ENCODE assay signal across 13 mouse cellular contexts in genomic region chr19:61065011-61065410, GRCm38 (mm10).
DNase-seq lines count a peak whose midpoint lies in the region; ATAC-seq and TF ChIP-seq lines count a peak whose summit lies in the region.
"Had no signal": no experiment of that assay in that cellular context is flagged by ENCODE, and none has a peak within 500 bp of the region (broad histone marks: within the 10 kb centered on the region; RNA-seq: fewer than 3 reads in every experiment).

No protein-coding gene starts in this region.

- no peak for TF ChIP-seq EP300 in stomach, postnatal 0 days (optimal IDR thresholded peaks at IDR 0.05)

- 89% methylated on average over 1 of the region's 1 CpGs for WGBS in intestine, postnatal 0 days
- 96% methylated on average over 1 of the region's 1 CpGs for WGBS in intestine, embryonic 15.5 days
- 91% methylated on average over 1 of the region's 1 CpGs for WGBS in stomach, postnatal 0 days
- WGBS in forebrain, embryonic 12.5 days, result 88% methylated on average over 1 of the region's 1 CpGs
- WGBS in thymus, adult 2 months, result 96% methylated on average over 1 of the region's 1 CpGs

- TF ChIP-seq CTCF in intestine, postnatal 0 days (IDR thresholded peaks at IDR 0.05; ENCODE audit: low read depth), result peak; percentile 52
- TF ChIP-seq CTCF in stomach, postnatal 0 days (IDR thresholded peaks at IDR 0.05; ENCODE audit: low read depth), result peak; percentile 49
- no peak for TF ChIP-seq CTCF in thymus, adult 2 months (IDR thresholded peaks at IDR 0.05; ENCODE audit: borderline replicate concordance, control insufficient read depth, extremely low read depth, insufficient read depth, low read length, poor library complexity)

- no peak overlapping the region for H3K4me2 ChIP-seq in intestine, postnatal 0 days (replicated peaks; ENCODE audit: low read depth)
- no peak overlapping the region for H3K4me2 ChIP-seq in intestine, embryonic 15.5 days (replicated peaks)
- no peak overlapping the region for H3K4me2 ChIP-seq in stomach, postnatal 0 days (replicated peaks; ENCODE audit: low read depth)
- H3K4me2 ChIP-seq in forebrain, embryonic 12.5 days, result no peak overlapping the region
- H3K4me2 ChIP-seq: embryonic facial prominence, embryonic 12.5 days had no signal

- no peak for TF ChIP-seq POLR2A in thymus, adult 2 months (IDR thresholded peaks at IDR 0.05; ENCODE audit: control insufficient read depth, extremely low read depth, insufficient read depth, low read length, poor library complexity)

- H3K4me1 ChIP-seq in intestine, postnatal 0 days (replicated peaks; ENCODE audit: control insufficient read depth, insufficient read depth, low read length), result no peaks in the 10 kb centered on the region
- no peaks in the 10 kb centered on the region for H3K4me1 ChIP-seq in intestine, embryonic 15.5 days (replicated peaks)
- no peaks in the 10 kb centered on the region for H3K4me1 ChIP-seq in stomach, postnatal 0 days (replicated peaks; ENCODE audit: control insufficient read depth, insufficient read depth)
- no peaks in the 10 kb centered on the region for H3K4me1 ChIP-seq in forebrain, embryonic 12.5 days
- H3K4me1 ChIP-seq in thymus, adult 2 months (replicated peaks; ENCODE audit: control insufficient read depth, insufficient read depth, low read length), result no peaks in the 10 kb centered on the region
- H3K4me1 ChIP-seq: embryonic facial prominence, embryonic 12.5 days had no signal

- peak; percentile 5 for DNase-seq in ovary, postnatal 14 days (ENCODE audit: low spot score)
- DNase-seq in ovary, adult 18-20 months (ENCODE audit: low spot score), result no peak
- peak; percentile 21 to 29 for DNase-seq in kidney, adult 8-10 months
- no peak for DNase-seq in stomach, postnatal 0 days (ENCODE audit: low spot score)
- DNase-seq in thymus, adult 2 months, result no peak
- DNase-seq: right cerebral cortex, postnatal 4 days had no signal

- ATAC-seq in intestine, postnatal 0 days, result no peak
- ATAC-seq in intestine, embryonic 15.5 days, result no peak
- ATAC-seq in stomach, postnatal 0 days (ENCODE audit: low FRiP score, low TSS enrichment), result no peak
- ATAC-seq in forebrain, embryonic 12.5 days (ENCODE audit: low FRiP score), result no peak

- no peaks in the 10 kb centered on the region for H3K36me3 ChIP-seq in intestine, postnatal 0 days (ENCODE audit: control insufficient read depth, insufficient read depth)
- no peaks in the 10 kb centered on the region for H3K36me3 ChIP-seq in intestine, embryonic 15.5 days
- no peaks in the 10 kb centered on the region for H3K36me3 ChIP-seq in stomach, postnatal 0 days (ENCODE audit: control insufficient read depth, insufficient read depth, low read length)
- no peaks in the 10 kb centered on the region for H3K36me3 ChIP-seq in forebrain, embryonic 12.5 days (replicated peaks)
- no peaks in the 10 kb centered on the region for H3K36me3 ChIP-seq in thymus, adult 2 months (ENCODE audit: control insufficient read depth, insufficient read depth, low read length)
- H3K36me3 ChIP-seq: embryonic facial prominence, embryonic 12.5 days; forebrain, embryonic 10.5 days; limb, embryonic 10.5 days had no signal

- H3K9me3 ChIP-seq in intestine, postnatal 0 days (ENCODE audit: control insufficient read depth), result no peaks in the 10 kb centered on the region
- no peaks in the 10 kb centered on the region for H3K9me3 ChIP-seq in intestine, embryonic 15.5 days
- H3K9me3 ChIP-seq in stomach, postnatal 0 days (ENCODE audit: control insufficient read depth, low read length), result no peaks in the 10 kb centered on the region
- no peaks in the 10 kb centered on the region for H3K9me3 ChIP-seq in forebrain, embryonic 12.5 days
- H3K9me3 ChIP-seq: embryonic facial prominence, embryonic 12.5 days; forebrain, embryonic 10.5 days; limb, embryonic 10.5 days had no signal

- no peaks in the 10 kb centered on the region for H3K27me3 ChIP-seq in intestine, postnatal 0 days (replicated peaks; ENCODE audit: control insufficient read depth, insufficient read depth, low read length)
- no peaks in the 10 kb centered on the region for H3K27me3 ChIP-seq in intestine, embryonic 15.5 days (replicated peaks)
- no peaks in the 10 kb centered on the region for H3K27me3 ChIP-seq in stomach, postnatal 0 days (ENCODE audit: control insufficient read depth, insufficient read depth, low read length)
- no peaks in the 10 kb centered on the region for H3K27me3 ChIP-seq in forebrain, embryonic 12.5 days
- no peaks in the 10 kb centered on the region for H3K27me3 ChIP-seq in thymus, adult 2 months (ENCODE audit: control insufficient read depth, insufficient read depth, low read length)
- H3K27me3 ChIP-seq: embryonic facial prominence, embryonic 12.5 days had no signal

- H3K27ac ChIP-seq in intestine, postnatal 0 days (ENCODE audit: low read depth, low read length), result no peak overlapping the region
- no peak overlapping the region for H3K27ac ChIP-seq in intestine, embryonic 15.5 days
- H3K27ac ChIP-seq in stomach, postnatal 0 days (replicated peaks), result no peak overlapping the region
- no peak overlapping the region for H3K27ac ChIP-seq in forebrain, embryonic 12.5 days
- H3K27ac ChIP-seq in thymus, adult 2 months (ENCODE audit: control insufficient read depth, insufficient read depth, low read length), result no peak overlapping the region
- H3K27ac ChIP-seq: embryonic facial prominence, embryonic 12.5 days; forebrain, embryonic 10.5 days; limb, embryonic 10.5 days; liver, embryonic 14.5 days had no signal

- H3K9ac ChIP-seq in intestine, postnatal 0 days (ENCODE audit: low read depth, low read length), result no peak overlapping the region
- H3K9ac ChIP-seq in intestine, embryonic 15.5 days, result no peak overlapping the region
- H3K9ac ChIP-seq in stomach, postnatal 0 days (ENCODE audit: low read length), result no peak overlapping the region
- no peak overlapping the region for H3K9ac ChIP-seq in forebrain, embryonic 12.5 days
- H3K9ac ChIP-seq: embryonic facial prominence, embryonic 12.5 days; liver, embryonic 14.5 days had no signal

- no peak overlapping the region for H3K4me3 ChIP-seq in intestine, postnatal 0 days (ENCODE audit: low read depth, low read length)
- H3K4me3 ChIP-seq in intestine, embryonic 15.5 days (replicated peaks), result no peak overlapping the region
- H3K4me3 ChIP-seq in stomach, postnatal 0 days (ENCODE audit: low read depth, low read length), result no peak overlapping the region
- H3K4me3 ChIP-seq in forebrain, embryonic 12.5 days (replicated peaks), result no peak overlapping the region
- H3K4me3 ChIP-seq in thymus, adult 2 months (ENCODE audit: control insufficient read depth, insufficient read depth, low read length), result no peak overlapping the region
- H3K4me3 ChIP-seq: embryonic facial prominence, embryonic 12.5 days; forebrain, embryonic 10.5 days; limb, embryonic 10.5 days had no signal

Comparison
In these comparisons a context has a peak if more than half of its experiments do, and no peak if none do; other contexts are left out.
1. DNase-seq: peak in ovary, postnatal 14 days (single experiment) and kidney, adult 8-10 months (2 of 2); none in ovary, adult 18-20 months (single experiment), stomach, postnatal 0 days (single experiment) and thymus, adult 2 months (single experiment).